Mouse (Mus musculus) megakaryocyte, embryonic 14.5 days (primary cell): ENCODE results near the gene Dnmt3b.

Source experiments
- FLI1 ChIP-seq: IDR thresholded peaks from 2 replicates; pipeline ENCODE4 v1.6.1; 2012; ENCODE audit warnings: low read length, inconsistent platforms, mixed read lengths
- GATA1 ChIP-seq: IDR thresholded peaks from 3 replicates; pipeline ENCODE4 v1.6.1; 2012; ENCODE audit warnings: mixed read lengths, low read length, inconsistent platforms, borderline replicate concordance

GRCm38 (mm10) chr2:153607870-153608515 lies 41.3 kb upstream of the Dnmt3b start:
- TF ChIP-seq GATA1 (no peak), FLI1 (no peak)
